Mouse (Mus musculus) lung, adult 2 months (tissue): ENCODE measurements around the gene Smyd3. TPM values are rescaled to one million over a fixed set of nuclear protein-coding genes. Genes with fewer than 3 reads are reported as not detected.
"Not testable (repeated sequence)": the region's sequence is repeated elsewhere in the genome, so short reads cannot be mapped to it uniquely, and the experiment has no call there.

Experiments
- DNase-seq: peaks from one replicate; pipeline ENCODE4 v3.0.0; 2022
- H3K4me1 ChIP-seq: fragments of 200-500 bp; 2 replicates; pipeline ENCODE4 v1.6.1; 2011; ENCODE audit warnings: low read length; ENCODE audit not compliant: control insufficient read depth, insufficient read depth
- H3K4me3 ChIP-seq: fragments of 200-500 bp; replicated peaks from 2 replicates; pipeline ENCODE3; 2011; ENCODE audit warnings: low read depth, mild to moderate bottlenecking, control low read depth, low read length; ENCODE audit errors: extremely low read depth
- CTCF ChIP-seq: fragments of 200-500 bp; IDR thresholded peaks from 2 replicates; pipeline ENCODE4 v1.5.1; 2011; ENCODE audit warnings: mild to moderate bottlenecking, low read length, control low read depth; ENCODE audit not compliant: insufficient read depth
- POLR2A ChIP-seq: fragments of 200-500 bp; IDR thresholded peaks from 2 replicates; pipeline ENCODE4 v1.6.1; 2011; ENCODE audit warnings: low read depth, mild to moderate bottlenecking, control low read depth, low read length, borderline replicate concordance; ENCODE audit errors: extremely low read depth
- WGBS: fragments of 180-500 bp; shearing (Covaris S2); methylation state at CpG from one replicate; pipeline ENCODE4 v1.1.7; 2018; 5-methylcytosine and 5-hydroxymethylcytosine counted together
- polyA plus RNA-seq: library from polyadenylated mRNA; depleted of rRNA; stranded (reverse); fragments of >200 nt; gene quantifications from 2 replicates; pipeline ENCODE4 v1.2.3, GENCODE M21; 2012

The Smyd3 gene
- polyA plus RNA-seq, 1 experiment, result 4.7 TPM

DNA sequence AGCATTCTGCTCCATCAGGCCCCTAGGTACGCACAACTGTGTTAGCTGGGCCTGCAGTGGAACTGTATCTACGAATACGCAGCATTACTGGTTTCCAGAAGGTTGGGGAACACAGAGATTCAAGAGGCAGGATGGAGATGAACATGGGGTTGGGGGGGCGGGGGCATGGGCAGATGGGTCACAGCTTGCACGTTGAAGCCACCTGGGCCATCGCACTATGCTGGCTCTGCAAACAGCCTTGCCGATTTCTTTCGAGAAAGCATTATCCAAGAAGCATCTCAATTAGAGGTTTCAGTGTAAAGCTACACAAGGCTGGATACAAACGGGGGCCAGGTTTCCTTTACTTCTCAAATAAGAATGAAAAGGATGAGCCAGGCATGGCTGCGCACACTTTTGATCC, 348.7 kb downstream of the Smyd3 start:
- DNase-seq, result no peak
- 85% methylated on average over 10 of the region's 10 CpGs for WGBS
- Histone ChIP-seq H3K4me3 (no peak overlapping the region), H3K4me1 (no peaks in the 10 kb centered on the region)
- no peak for TF ChIP-seq CTCF
- no peak for TF ChIP-seq POLR2A

DNA sequence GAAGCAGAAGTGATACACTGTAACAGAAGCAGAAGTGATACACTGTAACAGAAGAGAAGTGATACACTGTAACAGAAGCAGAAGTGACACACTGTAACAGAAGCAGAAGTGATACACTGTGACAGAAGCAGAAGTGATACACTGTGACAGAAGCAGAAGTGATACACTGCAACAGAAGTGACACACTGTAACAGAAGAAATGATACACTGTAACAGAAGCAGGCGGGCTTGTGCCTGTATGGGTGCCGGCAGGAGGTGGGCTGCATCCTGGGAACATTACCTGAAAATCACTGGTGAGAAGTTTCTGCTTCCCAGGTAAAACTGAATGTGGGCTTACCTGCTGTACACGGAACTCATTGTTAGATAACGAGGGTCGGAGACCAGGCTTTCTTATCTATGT, 353.6 kb downstream of the Smyd3 start:
- WGBS, result 81% methylated on average over 5 of the region's 5 CpGs
- H3K4me1 ChIP-seq, DNase-seq, H3K4me3 ChIP-seq: not testable (repeated sequence)

DNA sequence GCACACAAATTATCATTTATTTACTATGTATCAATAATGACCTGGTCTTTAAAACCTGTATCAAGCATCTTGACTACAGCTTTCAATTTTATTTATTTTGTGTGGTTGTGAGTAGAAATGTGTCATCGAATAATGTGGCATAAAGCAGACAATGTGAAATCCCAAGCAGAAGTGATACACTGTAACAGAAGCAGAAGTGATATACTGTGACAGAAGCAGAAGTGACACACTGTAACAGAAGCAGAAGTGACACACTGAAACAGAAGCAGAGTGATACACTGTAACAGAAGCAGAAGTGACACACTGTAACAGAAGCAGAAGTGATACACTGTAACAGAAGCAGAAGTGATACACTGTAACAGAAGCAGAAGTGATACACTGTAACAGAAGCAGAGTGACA, 355.1 kb downstream of the Smyd3 start:
- WGBS, result 92% methylated on average over 1 of the region's 1 CpGs
- not testable (repeated sequence) for DNase-seq, H3K4me1 ChIP-seq, H3K4me3 ChIP-seq

DNA sequence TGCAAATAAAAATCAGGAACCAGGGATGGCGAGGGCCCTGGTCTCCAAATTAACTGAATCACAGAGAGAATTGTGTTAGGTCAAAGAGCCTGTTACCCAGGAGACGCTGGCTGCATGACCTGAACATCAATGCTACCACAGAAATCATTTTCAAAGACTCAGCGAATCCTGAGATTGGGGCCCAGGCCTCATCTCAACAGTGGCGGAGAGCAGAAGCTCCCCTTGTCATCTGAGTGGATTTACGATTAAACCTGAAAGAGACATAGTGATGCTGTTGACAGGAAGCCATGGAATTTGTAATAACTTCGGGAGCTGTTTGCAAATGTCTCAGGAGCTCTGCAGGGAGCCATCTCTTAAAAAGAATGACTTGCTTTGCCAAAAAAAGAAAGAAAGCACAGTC, 355.9 kb downstream of the Smyd3 start:
- no peaks in the 10 kb centered on the region for H3K4me1 ChIP-seq
- WGBS, result 71% methylated on average over 6 of the region's 6 CpGs
- TF ChIP-seq CTCF, result no peak
- no peak for TF ChIP-seq POLR2A
- no peak overlapping the region for H3K4me3 ChIP-seq
- no peak for DNase-seq

DNA sequence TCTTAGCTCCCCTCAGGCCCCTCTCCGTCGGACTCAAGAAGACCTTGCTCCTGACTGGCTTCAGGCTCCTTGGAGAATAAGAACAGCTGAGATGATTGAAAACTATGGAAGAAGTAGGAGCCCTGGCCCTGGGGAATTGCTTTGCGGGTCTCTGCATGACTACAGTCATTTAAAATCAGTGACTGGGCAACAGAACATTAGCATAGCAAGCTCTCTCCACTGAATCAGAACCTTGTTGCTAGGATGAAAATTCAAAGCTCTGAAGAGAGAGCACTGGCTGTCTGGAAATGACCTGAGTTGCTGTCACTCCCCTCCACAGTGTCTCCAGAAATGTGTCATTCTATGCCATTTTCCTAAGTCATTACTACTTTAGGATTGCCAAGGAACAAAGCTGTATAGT, 357.1 kb downstream of the Smyd3 start:
- WGBS, result 86% methylated on average over 3 of the region's 3 CpGs

DNA sequence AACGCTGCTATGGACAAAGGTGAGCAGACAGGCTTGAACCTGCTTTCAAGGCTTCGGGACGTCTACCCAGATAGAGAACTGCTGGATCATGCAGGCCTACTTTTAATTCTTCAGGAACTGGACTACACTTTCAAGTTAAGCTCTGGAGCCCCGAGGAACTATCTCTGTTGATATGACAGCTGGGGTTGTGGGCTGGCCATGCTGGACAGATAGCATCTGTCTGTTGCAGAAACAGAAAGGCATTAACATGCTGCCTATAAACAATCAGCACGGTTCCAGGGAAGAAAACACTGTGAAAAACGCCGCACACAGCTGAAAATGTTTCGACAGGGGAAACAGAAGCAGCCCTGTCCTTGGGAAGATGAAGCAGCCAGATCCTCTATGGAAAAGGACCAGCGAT, 365.5 kb downstream of the Smyd3 start:
- Histone ChIP-seq H3K4me1 (no peaks in the 10 kb centered on the region), H3K4me3 (no peak overlapping the region)
- WGBS, result 56% methylated on average over 9 of the region's 9 CpGs
- no peak for TF ChIP-seq POLR2A
- no peak for TF ChIP-seq CTCF
- DNase-seq, result no peak

More for the DNA sequence above, 357.1 kb downstream of the Smyd3 start:
- TF ChIP-seq CTCF (no peak), POLR2A (no peak)
- no peak for DNase-seq
- Histone ChIP-seq H3K4me3 (no peak overlapping the region), H3K4me1 (no peaks in the 10 kb centered on the region)

DNA sequence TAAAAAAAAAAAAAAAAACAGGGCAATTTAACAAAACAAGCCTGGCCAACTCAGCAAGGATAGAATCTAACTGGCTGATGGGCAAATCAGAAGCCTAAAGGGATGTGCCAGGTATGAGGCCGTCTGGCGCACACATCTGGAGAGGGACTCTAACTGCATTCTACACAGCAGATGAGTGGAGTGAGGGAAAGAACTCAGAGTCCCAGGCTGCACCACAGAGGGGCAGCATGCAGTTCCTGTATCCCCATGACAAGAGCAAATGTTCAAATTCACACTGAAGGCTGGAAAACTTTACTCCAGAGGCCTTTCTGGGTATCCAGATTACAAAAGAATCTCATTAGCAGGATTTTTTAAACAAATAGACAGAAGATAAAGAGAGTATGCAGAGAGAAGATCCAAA, 366.6 kb downstream of the Smyd3 start:
- TF ChIP-seq CTCF (no peak), POLR2A (no peak)
- H3K4me3 ChIP-seq, result no peak overlapping the region
- no peaks in the 10 kb centered on the region for H3K4me1 ChIP-seq
- DNase-seq, result no peak
- WGBS, result 84% methylated on average over 2 of the region's 2 CpGs

DNA sequence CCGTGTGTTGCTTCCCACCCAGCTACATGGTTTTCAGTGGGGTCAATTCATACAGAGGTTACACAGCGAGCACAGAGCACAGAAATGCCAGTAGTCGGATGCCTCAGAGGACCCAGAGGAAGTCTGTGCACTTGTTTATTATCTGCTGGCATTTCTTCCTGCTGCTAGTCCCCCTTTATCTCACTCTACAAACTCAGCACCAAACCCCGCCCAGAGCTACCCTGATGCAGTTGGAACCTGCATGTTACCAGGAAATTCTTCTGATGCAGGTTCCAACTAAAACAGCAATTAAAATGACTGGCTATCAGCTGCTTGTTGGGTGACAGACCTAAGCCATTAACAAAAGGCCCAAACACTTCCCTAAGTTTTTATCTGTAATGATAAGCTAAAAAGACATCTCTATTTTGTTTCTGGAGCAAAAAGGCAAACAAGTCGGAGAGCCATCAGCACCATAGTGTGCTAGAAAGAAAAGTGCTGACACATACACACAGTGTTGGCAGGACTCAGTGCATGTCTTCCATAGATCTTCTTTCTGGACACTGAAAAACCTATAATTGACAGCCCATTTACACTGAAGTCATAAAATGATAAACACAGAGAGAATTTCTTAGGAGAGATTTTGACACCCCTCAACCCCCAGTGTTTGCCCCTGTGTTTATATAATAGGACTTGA, 368.2 kb downstream of the Smyd3 start:
- no peaks in the 10 kb centered on the region for H3K4me1 ChIP-seq
- WGBS, result 56% methylated on average over 5 of the region's 5 CpGs
- no peak overlapping the region for H3K4me3 ChIP-seq
- no peak for TF ChIP-seq CTCF
- DNase-seq, result no peak

DNA sequence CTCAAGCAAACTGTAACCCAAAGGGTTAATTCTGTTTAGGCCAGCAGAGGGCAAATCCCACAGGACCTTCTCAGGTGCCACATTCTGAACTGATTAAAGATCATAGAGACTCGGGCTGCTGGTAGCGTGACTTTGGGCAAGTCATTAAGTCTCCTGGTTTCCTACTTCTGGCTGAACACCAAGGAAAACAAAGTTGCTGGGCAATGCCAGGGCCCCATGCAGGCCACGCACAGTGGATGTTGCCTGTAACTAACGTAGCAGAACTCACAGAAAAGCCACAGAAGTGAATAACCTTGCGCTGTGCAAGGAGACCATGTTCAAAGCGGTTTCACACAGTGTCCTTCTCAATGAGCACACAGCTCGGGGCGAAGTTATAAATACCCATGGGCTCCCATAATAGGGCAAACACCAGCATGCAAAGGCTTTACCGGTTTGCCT, 371.1 kb downstream of the Smyd3 start:
- TF ChIP-seq POLR2A, result no peak
- no peak for TF ChIP-seq CTCF
- Histone ChIP-seq H3K4me3 (no peak overlapping the region), H3K4me1 (no peaks in the 10 kb centered on the region)
- no peak for DNase-seq
- 73% methylated on average over 9 of the region's 9 CpGs for WGBS

DNA sequence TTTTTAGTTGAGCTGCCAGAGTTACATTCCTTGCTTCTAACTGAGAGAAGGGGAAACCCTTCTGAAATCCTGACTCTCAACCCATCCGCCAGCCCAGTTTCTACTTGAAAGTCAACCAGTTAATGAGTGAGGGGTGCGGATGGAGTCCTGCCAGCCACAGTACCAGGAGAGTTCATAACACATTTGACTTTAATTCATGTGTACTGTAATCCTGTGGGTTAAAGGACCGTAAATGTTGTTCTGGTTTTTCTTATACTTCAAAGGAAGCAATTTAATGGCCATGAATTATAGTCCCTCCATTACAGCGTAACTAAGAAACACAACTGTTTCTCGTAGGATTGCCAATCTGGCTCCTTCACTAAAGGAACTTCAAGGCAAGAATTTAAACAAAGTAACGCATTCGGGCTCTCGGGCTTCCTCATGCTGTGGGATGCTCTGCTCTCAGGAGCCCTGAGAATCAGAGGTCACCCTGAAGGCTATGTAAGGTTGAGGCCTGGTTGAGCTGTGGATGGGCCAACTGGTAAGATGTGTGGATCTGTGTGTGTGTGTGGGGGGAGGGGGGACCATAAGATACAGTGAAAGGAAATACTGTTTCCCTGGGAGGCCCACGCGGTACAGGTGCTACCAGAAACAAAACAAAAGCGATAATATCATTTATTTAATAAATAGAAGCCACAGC, 374.5 kb downstream of the Smyd3 start:
- Histone ChIP-seq H3K4me1 (no peaks in the 10 kb centered on the region), H3K4me3 (no peak overlapping the region)
- TF ChIP-seq POLR2A (no peak), CTCF (no peak)
- DNase-seq, result no peak
- 83% methylated on average over 11 of the region's 11 CpGs for WGBS

DNA sequence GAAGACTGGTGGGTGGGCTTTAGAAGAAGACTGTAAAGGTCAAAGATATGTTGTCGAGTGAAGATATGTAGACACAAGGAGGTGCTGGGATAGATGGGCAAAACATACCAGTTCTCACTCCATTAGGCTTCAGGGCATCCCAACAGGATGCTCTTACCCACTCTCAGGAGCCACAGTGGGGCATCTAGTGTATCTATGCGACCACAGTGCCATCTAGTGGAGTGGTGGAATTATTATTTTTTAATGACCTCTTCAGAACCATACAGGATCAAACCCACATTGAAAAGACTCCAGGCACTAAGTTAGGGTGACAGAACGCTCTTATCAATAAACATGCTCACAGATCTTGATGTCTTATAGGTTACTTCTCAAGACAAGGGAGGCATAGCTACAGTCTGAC, 375.7 kb downstream of the Smyd3 start:
- Histone ChIP-seq H3K4me1 (no peaks in the 10 kb centered on the region), H3K4me3 (no peak overlapping the region)
- 21% methylated on average over 3 of the region's 3 CpGs for WGBS
- DNase-seq, result peak; percentile 15
- TF ChIP-seq POLR2A (no peak), CTCF (peak; percentile 44)
